In the genomic region with DNA sequence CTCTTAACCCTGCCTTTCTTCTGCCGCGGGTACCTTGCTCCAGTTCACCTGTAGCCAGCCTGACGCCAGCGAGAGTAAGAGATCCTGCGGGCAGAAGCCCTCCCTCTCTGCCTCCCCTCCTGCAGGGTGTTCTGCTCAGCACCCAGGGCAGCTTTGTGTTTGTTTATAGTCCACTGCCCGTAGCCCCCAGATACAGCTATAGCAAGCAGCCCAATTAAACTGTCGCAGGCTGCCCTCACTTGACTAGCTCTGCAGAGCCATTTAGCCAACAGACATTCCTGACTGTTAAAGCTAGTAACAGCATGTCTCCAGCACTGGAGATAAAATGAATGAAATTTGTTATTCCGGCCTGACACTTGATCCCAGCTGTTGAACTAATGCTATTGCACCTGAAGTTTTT, we compare ENCODE assay signal across 13 mouse cellular contexts.
"Had no signal": no experiment of that assay in that cellular context is flagged by ENCODE, and none has a peak within 500 bp of the region (broad histone marks: within the 10 kb centered on the region; RNA-seq: fewer than 3 reads in every experiment).

No protein-coding gene starts in this region.

- H3K4me2 ChIP-seq: liver, embryonic 11.5 days; liver, embryonic 15.5 days; midbrain, embryonic 13.5 days had no signal

- H3K27me3 ChIP-seq: liver, embryonic 15.5 days had no signal

- DNase-seq: kidney, adult 9 months; kidney, postnatal 36 days; lung, adult 2 months; lung, postnatal 36 days; thymus, postnatal 4 days had no signal

- ATAC-seq: lung, postnatal 0 days; midbrain, embryonic 13.5 days had no signal

- H3K9ac ChIP-seq: liver, embryonic 15.5 days; midbrain, embryonic 13.5 days had no signal

- H3K27ac ChIP-seq: layer of hippocampus, adult 2 months; left cerebral cortex, adult 2 months; limb, embryonic 10.5 days; liver, embryonic 15.5 days; midbrain, embryonic 13.5 days; stomach, postnatal 0 days had no signal

- H3K36me3 ChIP-seq: limb, embryonic 10.5 days; liver, embryonic 15.5 days had no signal

- H3K9me3 ChIP-seq: limb, embryonic 10.5 days; liver, embryonic 15.5 days; midbrain, embryonic 13.5 days had no signal

- H3K4me3 ChIP-seq: layer of hippocampus, adult 2 months; left cerebral cortex, adult 2 months; limb, embryonic 10.5 days; liver, embryonic 15.5 days; midbrain, embryonic 13.5 days had no signal
